In genomic region chr11:113802456-113802855, GRCm38 (mm10) we compare ENCODE assay signal across 9 mouse cellular contexts. TPM values are rescaled to one million over a fixed set of nuclear protein-coding genes. Genes with fewer than 3 reads are reported as not detected.
DNase-seq lines count a peak whose midpoint lies in the region; ATAC-seq and TF ChIP-seq lines count a peak whose summit lies in the region.
"Had no signal": no experiment of that assay in that cellular context is flagged by ENCODE, and none has a peak within 500 bp of the region (broad histone marks: within the 10 kb centered on the region; RNA-seq: fewer than 3 reads in every experiment).

No protein-coding gene starts in this region.

- no peak for TF ChIP-seq EP300 in heart, adult 2 months (IDR thresholded peaks at IDR 0.05; ENCODE audit: insufficient read depth, low read depth, low read length)

- H3K27me3 ChIP-seq in lung, embryonic 14.5 days (ENCODE audit: insufficient read depth, low read length), result no peaks in the 10 kb centered on the region
- H3K27me3 ChIP-seq in heart, adult 2 months (ENCODE audit: control insufficient read depth, insufficient read depth, low read length), result no peaks in the 10 kb centered on the region
- H3K27me3 ChIP-seq in kidney, embryonic 16.5 days (ENCODE audit: insufficient read depth, low read length), result no peaks in the 10 kb centered on the region
- no peaks in the 10 kb centered on the region for H3K27me3 ChIP-seq in stomach, embryonic 14.5 days (ENCODE audit: control insufficient read depth, insufficient read depth, low read length)

- peak; percentile 3; the same call in 1 of the 2 replicates for ATAC-seq in lung, embryonic 14.5 days (ENCODE audit: insufficient read depth)
- peak; percentile 23 for ATAC-seq in kidney, embryonic 16.5 days (ENCODE audit: low FRiP score, low TSS enrichment)
- no peak for ATAC-seq in stomach, embryonic 14.5 days (ENCODE audit: insufficient number of reproducible peaks, insufficient read depth, low FRiP score, low read depth)

- no peaks in the 10 kb centered on the region for H3K9me3 ChIP-seq in lung, embryonic 14.5 days (ENCODE audit: low read depth, low read length)
- H3K9me3 ChIP-seq in kidney, embryonic 16.5 days (ENCODE audit: low read length), result no peaks in the 10 kb centered on the region
- no peaks in the 10 kb centered on the region for H3K9me3 ChIP-seq in stomach, embryonic 14.5 days (ENCODE audit: control insufficient read depth, low read depth, low read length)

- intact Hi-C loops in heart, adult 2 months (cut with DNase I), result loop anchor here (1.0 kb wide), 1 partner anchor 51 kb away; the partner anchor contains the start of gene Cdc42ep4

- H3K4me1 ChIP-seq in lung, embryonic 14.5 days (ENCODE audit: insufficient read depth), result peaks cover 47% of the 10 kb centered on the region
- H3K4me1 ChIP-seq in heart, adult 2 months (ENCODE audit: control insufficient read depth, insufficient read depth, low read length), result peaks cover 18% of the 10 kb centered on the region
- peaks cover 56% of the 10 kb centered on the region for H3K4me1 ChIP-seq in kidney, embryonic 16.5 days (ENCODE audit: insufficient read depth, low read length)
- H3K4me1 ChIP-seq in stomach, embryonic 14.5 days (ENCODE audit: control insufficient read depth, insufficient read depth, low read length), result peaks cover 27% of the 10 kb centered on the region

- no peak overlapping the region for H3K4me2 ChIP-seq in lung, embryonic 14.5 days
- H3K4me2 ChIP-seq in kidney, embryonic 16.5 days (replicated peaks; ENCODE audit: low read depth, low read length), result no peak overlapping the region
- H3K4me2 ChIP-seq in stomach, embryonic 14.5 days (replicated peaks; ENCODE audit: low read depth, low read length), result no peak overlapping the region

- 0 out of 2 replicates have a peak, but pooled peaks have one; percentile 13 for TF ChIP-seq POLR2A in heart, adult 2 months (IDR thresholded peaks at IDR 0.05; ENCODE audit: insufficient read depth, low read depth, low read length)

- no peaks in the 10 kb centered on the region for H3K36me3 ChIP-seq in lung, embryonic 14.5 days (ENCODE audit: insufficient read depth)
- H3K36me3 ChIP-seq in heart, adult 2 months (ENCODE audit: control insufficient read depth, insufficient read depth, low read length), result no peaks in the 10 kb centered on the region
- 0 out of 2 replicates have a peak, but pooled peaks cover 3% of the 10 kb centered on the region for H3K36me3 ChIP-seq in kidney, embryonic 16.5 days (ENCODE audit: insufficient read depth, low read length)
- H3K36me3 ChIP-seq in stomach, embryonic 14.5 days (ENCODE audit: control insufficient read depth, insufficient read depth, low read length), result no peaks in the 10 kb centered on the region

- 38% methylated on average over 12 of the region's 12 CpGs for WGBS in lung, embryonic 14.5 days
- 35% methylated on average over 12 of the region's 12 CpGs for WGBS in heart, adult 2 months
- 38% methylated on average over 12 of the region's 12 CpGs for WGBS in kidney, embryonic 16.5 days
- WGBS in stomach, embryonic 14.5 days, result 58% methylated on average over 12 of the region's 12 CpGs

- H3K9ac ChIP-seq in lung, embryonic 14.5 days, result no peak overlapping the region
- no peak overlapping the region for H3K9ac ChIP-seq in heart, adult 2 months (ENCODE audit: low read depth, low read length)
- peak overlapping the region; percentile 38; the same call in 1 of the 2 replicates for H3K9ac ChIP-seq in kidney, embryonic 16.5 days (replicated peaks; ENCODE audit: low read length)
- no peak overlapping the region for H3K9ac ChIP-seq in stomach, embryonic 14.5 days (replicated peaks; ENCODE audit: low read depth, low read length)

- DNase-seq in lung, embryonic 14.5 days, result peak; percentile 71
- no peak for DNase-seq in lung, postnatal 25 days (ENCODE audit: low spot score)
- DNase-seq in heart, adult 2 months, result peak; percentile 71 to 76
- DNase-seq in cerebellum, adult 11-12 months, result no peak
- no peak for DNase-seq in right cerebral cortex, postnatal 10 days (ENCODE audit: low spot score in 2 of 2)
- DNase-seq in spleen, postnatal 36 days (ENCODE audit: low spot score in 2 of 2), result no peak

- peak overlapping the region; percentile 42; the same call in 1 of the 2 replicates for H3K27ac ChIP-seq in lung, embryonic 14.5 days (ENCODE audit: low read depth)
- H3K27ac ChIP-seq in heart, adult 2 months, result peak overlapping the region; percentile 51
- H3K27ac ChIP-seq in kidney, embryonic 16.5 days (ENCODE audit: low read length), result peak overlapping the region; percentile 68
- H3K27ac ChIP-seq in stomach, embryonic 14.5 days (ENCODE audit: low read length), result peak overlapping the region; percentile 6; the same call in 1 of the 2 replicates
- H3K27ac ChIP-seq: macrophage had no signal

- H3K79me2 ChIP-seq in heart, adult 2 months (replicated peaks; ENCODE audit: control insufficient read depth, insufficient read depth, low read length), result no peaks in the 10 kb centered on the region

- no peak overlapping the region for H3K4me3 ChIP-seq in lung, embryonic 14.5 days (ENCODE audit: low read depth, low read length)
- H3K4me3 ChIP-seq in heart, adult 2 months, result no peak overlapping the region
- no peak overlapping the region for H3K4me3 ChIP-seq in kidney, embryonic 16.5 days (ENCODE audit: low read length)
- no peak overlapping the region for H3K4me3 ChIP-seq in stomach, embryonic 14.5 days (ENCODE audit: low read depth, low read length)

- TF ChIP-seq CTCF in lung, embryonic 14.5 days (IDR thresholded peaks at IDR 0.05; ENCODE audit: low read depth), result no peak
- no peak for TF ChIP-seq CTCF in heart, adult 2 months (IDR thresholded peaks at IDR 0.05)

RNA-seq across cellular contexts. Expression of gene Cdc42ep4, which starts 50.8 kb away (rescaled TPM):
- polyA plus RNA-seq in lung, embryonic 14.5 days (2014; fragmentation: Nextera tagmentation; extraction: Ambion mirVana), result 86.6 and 86.9 TPM in 2 replicates
- 10 to 100 TPM; 20.6 to 23.2 TPM for total RNA-seq in heart, adult 2 months (2021)
- polyA plus RNA-seq in heart, adult 2 months (2012; rRNA removed), result 12.3 and 12.9 TPM in 2 replicates
- 73.9 and 74.5 TPM in 2 replicates for polyA plus RNA-seq in kidney, embryonic 16.5 days (2015; fragmentation: Nextera tagmentation; extraction: Ambion mirVana)
- 51.5 and 51.6 TPM in 2 replicates for polyA plus RNA-seq in stomach, embryonic 14.5 days (2014; fragmentation: Nextera tagmentation; extraction: Ambion mirVana)

Comparison
In these comparisons a context has a peak if more than half of its experiments do, and no peak if none do; other contexts are left out.
1. DNase-seq: peak in lung, embryonic 14.5 days (single experiment) and heart, adult 2 months (2 of 2); none in lung, postnatal 25 days (single experiment), cerebellum, adult 11-12 months (single experiment), right cerebral cortex, postnatal 10 days (0 of 2) and spleen, postnatal 36 days (0 of 2).
2. H3K27ac ChIP-seq: peak in every context shown above with its lines; median percentile 68 in kidney, embryonic 16.5 days; 51 in heart, adult 2 months; 42 in lung, embryonic 14.5 days; 6 in stomach, embryonic 14.5 days.